Mouse (Mus musculus) liver, embryonic 11.5 days (tissue): Measurements from ENCODE around the gene Vamp2. TPM values are rescaled to one million over a fixed set of nuclear protein-coding genes. Genes with fewer than 3 reads are reported as not detected.

Experiments used
- ATAC-seq: fragments of 200-750 bp; cut with Nextera tagmentation; replicated peaks from 2 replicates; pipeline ENCODE4 v1.8.0; 2017; ENCODE audit warnings: moderate number of reproducible peaks, mild to moderate bottlenecking, moderate TSS enrichment, moderate library complexity; ENCODE audit not compliant: low FRiP score
- DNase-seq: peaks from one replicate; pipeline ENCODE4 v3.0.0-alpha.2; 2017; ENCODE audit warnings: low spot score
- H3K27ac ChIP-seq: fragments of 300-500 bp; sonication (generic); 2 replicates; pipeline ENCODE4 v1.5.1; 2014; ENCODE audit warnings: mild to moderate bottlenecking, low read depth, low read length, control low read depth
- H3K27me3 ChIP-seq: fragments of 300-500 bp; sonication (generic); replicated peaks from 2 replicates; pipeline ENCODE4 v1.6.1; 2014; ENCODE audit warnings: low read length, mixed read lengths; ENCODE audit not compliant: control insufficient read depth, insufficient read depth
- H3K36me3 ChIP-seq: fragments of 300-500 bp; sonication (generic); 2 replicates; pipeline ENCODE4 v1.6.1; 2014; ENCODE audit warnings: mild to moderate bottlenecking, low read length, moderate library complexity, mixed read lengths; ENCODE audit not compliant: control insufficient read depth, insufficient read depth
- H3K4me1 ChIP-seq: fragments of 300-500 bp; sonication (generic); replicated peaks from 2 replicates; pipeline ENCODE4 v1.6.1; 2014; ENCODE audit warnings: low read length, mixed read lengths; ENCODE audit not compliant: control insufficient read depth, insufficient read depth
- H3K4me2 ChIP-seq: fragments of 300-500 bp; sonication (generic); 2 replicates; pipeline ENCODE4 v1.6.1; 2014; ENCODE audit warnings: mild to moderate bottlenecking, control low read depth, moderate library complexity
- H3K4me3 ChIP-seq: fragments of 300-500 bp; sonication (generic); 2 replicates; pipeline ENCODE4 v1.5.1; 2014; ENCODE audit warnings: low read depth, low read length, control low read depth
- H3K9ac ChIP-seq: fragments of 300-500 bp; sonication (generic); 2 replicates; pipeline ENCODE4 v1.6.1; 2014; ENCODE audit warnings: low read depth, low read length, control low read depth
- H3K9me3 ChIP-seq: fragments of 300-500 bp; sonication (generic); 2 replicates; pipeline ENCODE4 v1.6.1; 2016; ENCODE audit warnings: low read length, inconsistent platforms, mixed read lengths; ENCODE audit not compliant: control insufficient read depth
- WGBS: fragments of 180-500 bp; shearing (Covaris S2); extraction: QIAGEN DNeasy Blood & Tissue Kit; methylation state at CpG from one replicate; pipeline ENCODE4 v1.1.7; 2014; 5-methylcytosine and 5-hydroxymethylcytosine counted together
- polyA plus RNA-seq: library from polyadenylated mRNA; unstranded; fragments of >200 nt; fragmentation: Nextera tagmentation; extraction: Ambion mirVana; gene quantifications from 2 replicates; pipeline ENCODE4 v1.2.1, GENCODE M21; 2014

Vamp2 gene
- polyA plus RNA-seq, 1 experiment from 2014 or later: 56.0 TPM

- Histone ChIP-seq H3K27me3 (peaks cover 6% of the 10 kb centered on the region; the same call in 1 of the 2 replicates), H3K9ac (no peak overlapping the region), H3K4me2 (no peak overlapping the region), H3K9me3 (no peaks in the 10 kb centered on the region), H3K36me3 (no peaks in the 10 kb centered on the region), H3K4me3 (no peak overlapping the region), H3K27ac (no peak overlapping the region), H3K4me1 (peaks cover 13% of the 10 kb centered on the region)
- WGBS: 79% methylated on average over 6 of the region's 6 CpGs
- ATAC-seq (no peak), DNase-seq (no peak)
These were observed 47.1 kb downstream of the Vamp2 start for GRCm38 (mm10) chr11:69135361-69135760.

Other genes with a start within 250 kb of the Vamp2 start
- gene Ndel1, start 216.6 kb upstream of the Vamp2 start, polyA plus RNA-seq: 47.8 and 53.9 TPM in 2 replicates
- gene Rnf222, start 199.9 kb upstream of the Vamp2 start, polyA plus RNA-seq: 0.10 and 0.16 TPM in 2 replicates
- gene Rpl26, start 186.9 kb upstream of the Vamp2 start, polyA plus RNA-seq: 1,252 and 1,388 TPM in 2 replicates
- gene Odf4, start 161.4 kb upstream of the Vamp2 start, polyA plus RNA-seq: not detected in 2 replicates
- gene Arhgef15, start 131.0 kb upstream of the Vamp2 start, polyA plus RNA-seq: 5.8 and 6.8 TPM in 2 replicates
- gene Slc25a35, start 120.4 kb upstream of the Vamp2 start, polyA plus RNA-seq: 1.4 and 1.7 TPM in 2 replicates
- 94.4 and 97.5 TPM in 2 replicates for gene Rangrf, start 113.3 kb upstream of the Vamp2 start, polyA plus RNA-seq
- gene Pfas, start 80.0 kb upstream of the Vamp2 start, polyA plus RNA-seq: 60.2 and 64.9 TPM in 2 replicates
- gene Ctc1, start 72.6 kb upstream of the Vamp2 start, polyA plus RNA-seq: 57.5 and 60.5 TPM in 2 replicates
- gene Aurkb, start 42.8 kb upstream of the Vamp2 start, polyA plus RNA-seq: 168 and 170 TPM in 2 replicates
- gene Borcs6, start 28.8 kb upstream of the Vamp2 start, polyA plus RNA-seq: 5.9 and 6.6 TPM in 2 replicates
- gene Tmem107, start 17.7 kb upstream of the Vamp2 start, polyA plus RNA-seq: 39.1 and 43.5 TPM in 2 replicates
- 6.2 and 6.6 TPM in 2 replicates for gene Per1, start 6.7 kb downstream of the Vamp2 start, polyA plus RNA-seq
- 0.55 and 0.59 TPM in 2 replicates for gene Hes7, start 31.9 kb downstream of the Vamp2 start, polyA plus RNA-seq
- 0.10 and 0.22 TPM in 2 replicates for gene 9130213A22Rik, start 34.1 kb downstream of the Vamp2 start, polyA plus RNA-seq
- 0.48 TPM in 1 of 2 replicates, not detected in the other for gene Aloxe3, start 37.4 kb downstream of the Vamp2 start, polyA plus RNA-seq
- gene Alox12b, start 68.5 kb downstream of the Vamp2 start, polyA plus RNA-seq: not detected in 2 replicates
- 0.12 TPM in 1 of 2 replicates, not detected in the other for gene Alox8, start 109.4 kb downstream of the Vamp2 start, polyA plus RNA-seq
- 0.04 and 0.05 TPM in 2 replicates for gene Gucy2e, start 148.5 kb downstream of the Vamp2 start, polyA plus RNA-seq
- gene Cntrob, start 235.3 kb downstream of the Vamp2 start, polyA plus RNA-seq: 14.9 and 17.1 TPM in 2 replicates
- gene Trappc1, start 235.5 kb downstream of the Vamp2 start, polyA plus RNA-seq: 114 and 123 TPM in 2 replicates
- gene Kcnab3, start 237.8 kb downstream of the Vamp2 start, polyA plus RNA-seq: 0.42 and 0.52 TPM in 2 replicates